Mouse (Mus musculus) cortical plate, adult 2 months (tissue): ENCODE data around the gene Psmb7. TPM values are rescaled to one million over a fixed set of nuclear protein-coding genes. Genes with fewer than 3 reads are reported as not detected.

Experiments used
- H3K27ac ChIP-seq: fragments of 200-500 bp; 2 replicates; pipeline ENCODE4 v1.5.1; 2012; ENCODE audit warnings: low read length, control low read depth, inconsistent platforms; ENCODE audit not compliant: insufficient read depth
- H3K4me1 ChIP-seq: fragments of 200-500 bp; 2 replicates; pipeline ENCODE4 v1.6.1; 2011; ENCODE audit warnings: low read length; ENCODE audit not compliant: control insufficient read depth, insufficient read depth
- H3K4me3 ChIP-seq: fragments of 200-500 bp; 2 replicates; pipeline ENCODE4 v1.5.1; 2011; ENCODE audit warnings: mild to moderate bottlenecking, low read length, control low read depth; ENCODE audit not compliant: insufficient read depth
- CTCF ChIP-seq: fragments of 200-500 bp; IDR thresholded peaks from 2 replicates; pipeline ENCODE4 v1.5.1; 2011; ENCODE audit warnings: mild to moderate bottlenecking, control low read depth, low read length; ENCODE audit not compliant: insufficient read depth; ENCODE audit errors: extremely low read depth
- POLR2A ChIP-seq: fragments of 200-500 bp; IDR thresholded peaks from 2 replicates; pipeline ENCODE4 v1.6.1; 2011; ENCODE audit warnings: mild to moderate bottlenecking, low read length, control low read depth; ENCODE audit not compliant: insufficient read depth; ENCODE audit errors: extremely low read depth
- polyA plus RNA-seq: library from polyadenylated mRNA; depleted of rRNA; stranded (reverse); fragments of >200 nt; gene quantifications from 2 replicates; pipeline ENCODE4 v1.2.3, GENCODE M21; 2012; rRNA removed

Gene Psmb7
- polyA plus RNA-seq, 1 experiment: 242 TPM

GRCm38 (mm10) chr2:38539677-38540076 is 104.2 kb downstream of the Psmb7 start:
- H3K27ac ChIP-seq: no peak overlapping the region
- TF ChIP-seq POLR2A (no peak), CTCF (no peak)
- peaks cover 3% of the 10 kb centered on the region; the same call in 1 of the 2 replicates for H3K4me1 ChIP-seq
- no peak overlapping the region for H3K4me3 ChIP-seq

Other genes starting within 250 kb of the Psmb7 start
- gene Nek6, start 132.4 kb downstream of the Psmb7 start, polyA plus RNA-seq: 30.0 and 30.2 TPM in 2 replicates
- 0.06 and 0.08 TPM in 2 replicates for gene Nr5a1, start 70.5 kb upstream of the Psmb7 start, polyA plus RNA-seq